Mouse (Mus musculus) retina, embryonic 14.5 days (tissue): ENCODE data around the gene Gm5741.
A peak's percentile ranks its signal among the peaks of the same experiment; 100 is the strongest.

ENCODE experiments used
- DNase-seq: peaks from one replicate; pipeline ENCODE4 v3.0.0-alpha.2; 2015; ENCODE audit warnings: low spot score

Gm5741 gene

DNA sequence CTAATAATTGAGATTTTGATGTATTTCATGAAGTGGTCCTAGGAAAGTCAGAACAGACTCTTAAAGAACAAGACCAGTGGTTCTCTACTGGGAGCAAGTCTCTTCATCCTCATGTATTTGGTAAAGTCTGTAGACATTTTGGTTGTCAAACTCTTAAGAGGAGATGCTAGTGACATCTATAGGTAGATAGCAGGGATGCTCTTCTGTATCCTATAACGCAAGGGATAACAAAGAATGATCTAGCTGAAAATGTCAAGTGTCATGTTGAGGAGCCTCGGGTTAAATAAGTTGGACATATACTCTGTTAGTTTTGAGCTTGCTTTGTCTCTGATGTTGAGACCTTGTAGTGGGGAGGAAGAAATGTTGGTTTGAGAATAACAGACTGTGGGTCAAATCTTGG, 39.9 kb downstream of the Gm5741 start:
- DNase-seq = peak; percentile 11

DNA sequence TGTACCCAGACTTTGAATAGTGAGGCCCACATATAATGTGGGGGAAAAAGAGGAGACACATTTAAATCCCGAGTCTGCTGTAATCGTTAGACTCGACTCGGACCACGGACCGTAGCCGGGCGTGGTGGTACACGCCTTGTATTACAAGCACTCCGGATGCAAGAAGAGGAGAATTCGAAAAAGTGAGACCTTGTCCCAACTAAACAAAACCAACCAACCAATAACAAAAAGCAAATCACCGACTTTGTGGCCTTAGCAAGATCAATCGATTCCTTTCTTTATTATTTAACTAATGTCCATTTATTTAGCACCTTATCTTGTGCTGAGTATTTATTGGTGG, 40.3 kb downstream of the Gm5741 start:
- DNase-seq = peak; percentile 25

GRCm38 (mm10) chr8:85026670-85027515, 40.9 kb downstream of the Gm5741 start, which contains the start of gene Trir:
TSS of gene Trir (plus strand) at chr8:85026823.
- DNase-seq = peak; percentile 99

GRCm38 (mm10) chr8:85025098-85025932, 42.5 kb downstream of the Gm5741 start, which contains the start of gene Asna1:
TSS of gene Asna1 (minus strand) at chr8:85025281.
- peak; percentile 92 for DNase-seq

DNA sequence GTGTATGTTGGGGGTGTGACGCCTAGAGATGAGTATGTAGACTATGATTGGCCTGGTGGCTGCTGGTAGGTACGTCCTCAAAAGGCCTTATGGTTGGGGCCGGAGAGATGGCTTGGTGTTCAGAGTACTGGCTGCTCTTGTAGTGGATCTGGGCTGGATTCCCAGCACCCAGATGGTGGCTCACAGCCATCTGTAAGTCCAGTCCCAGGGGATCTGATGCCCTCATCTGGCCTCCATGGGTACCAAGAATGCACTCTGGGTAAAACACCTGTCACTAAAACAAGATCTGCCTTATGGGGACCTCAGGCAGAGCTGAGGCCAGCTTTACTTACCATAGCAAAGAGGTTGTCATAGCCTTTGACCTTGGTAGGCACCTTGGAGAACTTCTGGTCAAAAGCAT, 43.9 kb downstream of the Gm5741 start:
- DNase-seq = no peak

DNA sequence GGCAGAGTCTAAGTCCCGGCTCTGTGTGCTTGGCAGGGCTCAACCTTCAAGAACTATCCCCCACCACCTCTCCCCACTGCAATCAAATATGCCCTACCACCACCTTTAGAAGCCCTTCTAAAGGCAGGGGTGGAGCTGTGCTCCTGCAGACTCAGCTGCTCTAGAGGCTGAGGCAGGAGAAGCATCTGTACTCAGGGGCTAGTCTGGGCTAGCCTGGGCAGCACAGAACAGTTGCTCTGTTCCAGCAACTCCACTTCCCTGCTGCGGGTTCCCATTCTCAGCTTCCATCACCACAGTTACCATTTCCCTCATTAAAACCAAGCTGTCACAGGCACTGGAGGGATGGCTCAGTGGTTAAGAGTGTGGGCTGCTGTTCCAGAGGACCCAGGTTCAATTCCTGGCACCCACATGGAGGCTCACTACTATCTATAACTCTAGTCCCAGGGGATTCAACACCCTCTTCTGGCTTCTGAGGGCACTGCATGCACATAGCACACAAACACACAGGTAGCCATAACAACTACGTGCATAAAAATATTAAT, 46.2 kb downstream of the Gm5741 start:
- no peak for DNase-seq
